Mouse (Mus musculus): ENCODE measurements at regions not wholly inside any gene's neighbourhood (a gene's known extent, or its start where the extent isn't known, plus 50 kb on each side); places are given as distances from the start of the nearest gene placed in this dataset.

- 74% methylated on average over 3 of the region's 3 CpGs for WGBS
Measured at GRCm38 (mm10) chr3:157842872-157843271, 82.0 kb downstream of the Cth start.

DNA sequence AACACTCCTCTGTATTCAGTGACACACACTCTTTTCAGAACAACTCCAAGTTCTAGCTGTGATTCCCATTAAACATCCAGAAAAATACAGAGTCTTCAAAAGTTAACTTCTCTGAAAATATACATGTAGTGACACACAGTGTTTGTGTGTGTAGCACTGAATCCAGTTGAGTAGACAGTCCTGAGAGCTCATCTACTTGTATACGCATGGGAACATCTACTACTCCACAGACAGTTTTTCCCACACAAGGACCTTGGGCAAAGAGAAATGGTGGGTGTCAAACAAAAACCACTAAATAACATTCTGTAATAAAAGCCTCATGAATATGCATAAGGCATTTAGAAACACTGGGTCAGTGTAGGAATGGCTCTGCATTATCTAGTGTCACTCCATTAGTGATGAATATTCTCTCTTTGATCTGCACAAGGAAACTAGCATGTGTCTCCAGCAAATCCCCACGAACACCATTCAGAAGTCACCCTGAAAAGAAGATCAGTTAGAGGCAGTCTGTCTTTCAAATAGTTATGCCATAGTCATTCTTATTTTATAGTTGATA is 83.6 kb downstream of the Cth start:
- H3K4me1 ChIP-seq: no peaks in the 10 kb centered on the region
- no peak overlapping the region for H3K27ac ChIP-seq (replicated peaks)
- H3K27me3 ChIP-seq: no peaks in the 10 kb centered on the region
- H3K4me2 ChIP-seq (replicated peaks): no peak overlapping the region
- no peak overlapping the region for H3K4me3 ChIP-seq (replicated peaks)
- WGBS: 66% methylated on average over 2 of the region's 2 CpGs
- no peaks in the 10 kb centered on the region for H3K9me3 ChIP-seq (replicated peaks)
- ATAC-seq (ENCODE audit: insufficient number of reproducible peaks, low FRiP score, low TSS enrichment, low read depth): no peak
- no peak overlapping the region for H3K9ac ChIP-seq
- no peaks in the 10 kb centered on the region for H3K36me3 ChIP-seq

More at GRCm38 (mm10) chr3:157842872-157843271, 82.0 kb downstream of the Cth start:
- H3K4me3 ChIP-seq (replicated peaks): no peak overlapping the region
- H3K36me3 ChIP-seq: no peaks in the 10 kb centered on the region
- no peak for ATAC-seq (ENCODE audit: insufficient number of reproducible peaks, low FRiP score, low TSS enrichment, low read depth)
- no peaks in the 10 kb centered on the region for H3K4me1 ChIP-seq
- no peaks in the 10 kb centered on the region for H3K27me3 ChIP-seq
- no peaks in the 10 kb centered on the region for H3K9me3 ChIP-seq (replicated peaks)
- H3K9ac ChIP-seq: no peak overlapping the region
- no peak overlapping the region for H3K27ac ChIP-seq (replicated peaks)
- H3K4me2 ChIP-seq (replicated peaks): no peak overlapping the region

DNA sequence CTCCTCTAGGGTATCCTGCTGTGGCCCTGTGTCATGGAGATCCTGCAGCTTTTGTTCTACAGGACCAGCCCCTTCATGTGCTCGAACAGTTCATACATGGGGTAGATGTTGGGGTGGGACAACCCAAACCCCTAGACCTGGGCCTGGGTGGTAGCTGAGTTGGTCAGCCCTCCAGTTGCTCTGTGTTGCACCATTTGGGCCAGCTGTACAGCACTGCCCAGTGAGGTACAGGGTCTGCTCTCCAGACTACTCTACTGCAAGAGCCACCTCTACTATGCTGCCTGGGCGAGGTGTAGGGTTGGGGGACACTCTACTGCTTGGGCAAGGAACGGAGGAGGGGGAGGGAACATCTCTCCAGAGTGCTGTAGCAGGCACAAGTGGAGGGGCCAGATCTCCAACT is 120.6 kb downstream of the Cth start:
- 65% methylated on average over 3 of the region's 3 CpGs for WGBS
- ATAC-seq (ENCODE audit: insufficient number of reproducible peaks, low FRiP score, low TSS enrichment, low read depth): no peak
- no peaks in the 10 kb centered on the region for H3K9me3 ChIP-seq (replicated peaks)
- H3K36me3 ChIP-seq: no peaks in the 10 kb centered on the region
- H3K4me1 ChIP-seq: no peaks in the 10 kb centered on the region
- no peaks in the 10 kb centered on the region for H3K27me3 ChIP-seq
- H3K4me3 ChIP-seq (replicated peaks): no peak overlapping the region
- no peak overlapping the region for H3K9ac ChIP-seq
- H3K27ac ChIP-seq (replicated peaks): no peak overlapping the region
- H3K4me2 ChIP-seq (replicated peaks): no peak overlapping the region

DNA sequence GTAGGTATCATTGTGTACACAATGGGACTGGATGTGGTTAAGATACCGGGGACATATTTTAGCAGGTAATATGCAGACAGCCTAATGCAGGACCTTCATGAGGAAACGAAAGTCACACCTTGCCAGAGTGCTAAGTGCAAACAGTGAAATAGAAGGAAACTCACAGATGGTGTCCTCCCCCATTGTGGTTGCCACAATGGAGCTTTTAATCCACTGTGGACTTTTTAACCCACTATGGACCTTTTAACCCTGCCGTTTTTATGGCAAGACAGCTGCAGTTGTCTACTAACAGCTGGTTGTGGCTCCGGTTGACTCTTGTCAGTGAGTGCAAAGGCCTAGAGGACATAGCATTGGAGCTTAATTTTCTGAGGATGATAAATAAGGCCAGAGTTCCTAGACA is 121.5 kb downstream of the Cth start:
- no peak overlapping the region for H3K9ac ChIP-seq
- no peaks in the 10 kb centered on the region for H3K9me3 ChIP-seq (replicated peaks)
- ATAC-seq (ENCODE audit: insufficient number of reproducible peaks, low FRiP score, low TSS enrichment, low read depth): no peak
- no peaks in the 10 kb centered on the region for H3K4me1 ChIP-seq
- H3K4me2 ChIP-seq (replicated peaks): no peak overlapping the region
- no peaks in the 10 kb centered on the region for H3K36me3 ChIP-seq
- H3K27me3 ChIP-seq: no peaks in the 10 kb centered on the region
- H3K4me3 ChIP-seq (replicated peaks): no peak overlapping the region
- no peak overlapping the region for H3K27ac ChIP-seq (replicated peaks)
- WGBS: 68% methylated on average over 4 of the region's 4 CpGs

DNA sequence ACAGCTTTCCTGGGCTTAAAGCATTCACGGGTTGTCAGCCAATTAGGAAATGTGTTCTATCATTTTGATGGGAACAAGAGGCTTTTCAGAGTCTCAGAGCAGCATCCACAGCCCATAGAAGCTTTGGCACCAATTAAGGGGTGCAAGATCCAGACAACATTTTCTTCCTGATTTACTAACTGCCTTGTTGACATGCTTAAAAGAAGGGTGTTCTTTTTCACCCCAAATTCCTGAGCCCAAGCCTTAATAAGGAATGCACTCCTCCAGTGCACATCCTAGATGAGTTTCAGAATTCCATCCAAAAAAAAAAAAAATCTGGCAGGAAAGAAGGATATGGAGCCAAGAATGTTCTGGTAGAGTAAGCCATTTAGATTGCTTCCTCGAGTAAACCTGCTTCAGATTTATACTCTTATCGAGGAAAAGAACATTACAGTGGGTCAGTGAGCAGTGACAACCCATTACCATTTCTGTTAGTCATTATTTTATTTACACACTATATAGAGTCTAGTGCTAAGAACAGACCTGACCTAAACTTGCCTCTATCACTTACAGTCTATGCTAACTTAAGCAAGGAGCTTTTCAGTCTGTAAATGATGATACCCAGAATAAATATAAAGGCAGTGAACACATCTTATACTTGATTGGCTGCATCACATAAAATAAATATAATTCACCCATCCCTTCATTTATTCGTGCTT is 137.2 kb downstream of the Cth start:
- Histone ChIP-seq H3K4me2 (replicated peaks) (no peak overlapping the region), H3K9ac (no peak overlapping the region), H3K4me1 (no peaks in the 10 kb centered on the region), H3K27ac (replicated peaks) (no peak overlapping the region), H3K4me3 (replicated peaks) (no peak overlapping the region), H3K36me3 (no peaks in the 10 kb centered on the region), H3K9me3 (replicated peaks) (no peaks in the 10 kb centered on the region), H3K27me3 (no peaks in the 10 kb centered on the region)
- 45% methylated on average over 4 of the region's 4 CpGs for WGBS
- ATAC-seq (ENCODE audit: insufficient number of reproducible peaks, low FRiP score, low TSS enrichment, low read depth): 0 out of 2 replicates have a peak, but pooled peaks have one; percentile 7

DNA sequence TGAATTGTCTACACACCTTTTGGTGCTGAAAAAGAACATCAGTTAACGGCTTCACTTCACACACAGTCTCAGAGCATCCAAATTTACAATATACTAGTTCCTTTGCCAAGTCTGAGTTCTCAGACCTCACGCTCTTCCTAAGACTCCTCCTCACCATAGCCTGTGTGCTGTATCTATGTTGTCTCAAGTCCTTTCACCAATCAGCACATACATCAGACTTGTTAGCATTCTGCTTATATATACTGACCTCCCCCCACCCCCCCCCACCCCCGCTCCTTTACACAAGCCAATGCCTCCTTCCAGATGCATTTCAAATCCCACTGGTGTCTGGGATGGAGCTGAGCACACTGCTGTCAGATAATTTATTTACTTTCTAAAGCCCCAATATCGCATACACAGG is 143.8 kb downstream of the Cth start:
- Histone ChIP-seq H3K4me2 (replicated peaks) (no peak overlapping the region), H3K9me3 (replicated peaks) (no peaks in the 10 kb centered on the region), H3K36me3 (no peaks in the 10 kb centered on the region), H3K4me3 (replicated peaks) (no peak overlapping the region), H3K4me1 (no peaks in the 10 kb centered on the region), H3K27ac (replicated peaks) (no peak overlapping the region), H3K9ac (no peak overlapping the region), H3K27me3 (no peaks in the 10 kb centered on the region)
- ATAC-seq (ENCODE audit: insufficient number of reproducible peaks, low FRiP score, low TSS enrichment, low read depth): no peak
- 59% methylated on average over 4 of the region's 4 CpGs for WGBS

DNA sequence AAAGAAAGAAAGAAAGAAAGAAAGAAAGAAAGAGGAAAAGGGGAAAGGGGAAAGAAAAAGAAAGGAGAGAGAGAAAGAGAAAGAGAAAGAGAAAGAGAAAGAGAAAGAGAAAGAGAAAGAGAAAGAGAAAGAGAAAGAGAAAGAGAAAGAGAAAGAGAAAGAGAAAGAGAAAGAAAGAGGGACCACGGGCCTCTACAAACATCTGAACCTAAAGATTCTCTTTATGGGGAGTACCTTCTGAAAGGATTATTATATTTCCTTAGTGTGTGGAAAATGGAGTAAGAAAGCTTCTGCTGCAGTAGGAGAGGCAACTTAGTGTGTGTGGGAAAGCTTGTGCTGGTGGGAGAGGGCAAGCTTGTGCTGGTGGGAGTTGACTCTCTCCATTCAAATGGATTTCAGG is 147.1 kb downstream of the Cth start:
- H3K36me3 ChIP-seq: no peaks in the 10 kb centered on the region
- H3K9me3 ChIP-seq (replicated peaks): no peaks in the 10 kb centered on the region
- no peak overlapping the region for H3K9ac ChIP-seq
- no peaks in the 10 kb centered on the region for H3K4me1 ChIP-seq
- no peak overlapping the region for H3K27ac ChIP-seq (replicated peaks)
- H3K4me2 ChIP-seq (replicated peaks): no peak overlapping the region
- 88% methylated on average over 1 of the region's 1 CpGs for WGBS
- no peak overlapping the region for H3K4me3 ChIP-seq (replicated peaks)
- H3K27me3 ChIP-seq: no peaks in the 10 kb centered on the region
- ATAC-seq (ENCODE audit: insufficient number of reproducible peaks, low FRiP score, low TSS enrichment, low read depth): no peak

DNA sequence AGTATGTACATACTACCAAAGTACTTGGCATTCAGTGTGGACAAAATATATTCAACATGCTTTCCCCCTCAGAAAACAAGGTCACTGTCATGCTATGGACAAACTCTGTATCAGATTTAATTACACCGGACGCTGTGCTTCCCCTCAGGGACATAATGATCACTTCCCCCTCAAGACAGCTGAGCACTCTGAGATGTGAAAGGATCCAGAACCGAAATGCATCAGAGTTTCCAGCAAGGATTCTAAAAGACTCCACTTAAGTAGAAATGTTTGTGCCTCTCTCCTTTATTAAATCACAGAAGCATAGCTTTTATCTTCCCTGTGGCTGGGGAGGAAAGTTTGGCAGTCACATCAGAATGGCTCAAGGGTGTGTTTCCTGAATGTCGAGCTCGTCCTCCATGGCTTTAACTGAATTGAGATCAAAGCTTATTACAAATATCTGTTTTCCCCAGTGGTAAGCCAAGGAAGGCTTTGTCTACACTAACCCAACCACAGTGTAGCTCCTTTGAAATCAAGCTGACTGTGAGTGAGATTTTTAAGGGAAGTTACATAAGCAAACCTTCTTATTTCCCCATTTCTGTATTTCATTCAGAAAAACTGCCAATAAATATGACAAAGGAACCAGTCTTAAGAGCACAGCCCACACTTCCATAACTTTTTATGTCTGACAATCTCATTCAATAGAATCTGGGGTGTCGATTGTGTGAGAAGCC is 161.2 kb downstream of the Cth start:
- Histone ChIP-seq H3K36me3 (no peaks in the 10 kb centered on the region), H3K4me3 (replicated peaks) (no peak overlapping the region), H3K4me2 (replicated peaks) (no peak overlapping the region), H3K4me1 (no peaks in the 10 kb centered on the region), H3K9me3 (replicated peaks) (no peaks in the 10 kb centered on the region), H3K27ac (replicated peaks) (0 out of 2 replicates have a peak overlapping the region, but pooled peaks have one; percentile 6), H3K9ac (no peak overlapping the region), H3K27me3 (no peaks in the 10 kb centered on the region)
- WGBS: 19% methylated on average over 6 of the region's 6 CpGs
- 0 out of 2 replicates have a peak, but pooled peaks have one; percentile 24 for ATAC-seq (ENCODE audit: insufficient number of reproducible peaks, low FRiP score, low TSS enrichment, low read depth)

GRCm38 (mm10) chr3:157759856-157760255 is 165.0 kb downstream of the Cth start:
- Histone ChIP-seq H3K36me3 (no peaks in the 10 kb centered on the region), H3K4me1 (no peaks in the 10 kb centered on the region), H3K9ac (no peak overlapping the region), H3K27me3 (no peaks in the 10 kb centered on the region), H3K4me3 (replicated peaks) (no peak overlapping the region), H3K27ac (replicated peaks) (no peak overlapping the region), H3K4me2 (replicated peaks) (no peak overlapping the region), H3K9me3 (replicated peaks) (no peaks in the 10 kb centered on the region)
- WGBS: 89% methylated on average over 1 of the region's 1 CpGs
- no peak for ATAC-seq (ENCODE audit: insufficient number of reproducible peaks, low FRiP score, low TSS enrichment, low read depth)

GRCm38 (mm10) chr3:157754826-157755225 is 170.1 kb downstream of the Cth start:
- Histone ChIP-seq H3K4me2 (replicated peaks) (no peak overlapping the region), H3K27me3 (no peaks in the 10 kb centered on the region), H3K4me3 (replicated peaks) (no peak overlapping the region), H3K27ac (replicated peaks) (no peak overlapping the region), H3K9me3 (replicated peaks) (no peaks in the 10 kb centered on the region), H3K4me1 (no peaks in the 10 kb centered on the region), H3K36me3 (no peaks in the 10 kb centered on the region), H3K9ac (no peak overlapping the region)
- 78% methylated on average over 4 of the region's 4 CpGs for WGBS
- no peak for ATAC-seq (ENCODE audit: insufficient number of reproducible peaks, low FRiP score, low TSS enrichment, low read depth)

DNA sequence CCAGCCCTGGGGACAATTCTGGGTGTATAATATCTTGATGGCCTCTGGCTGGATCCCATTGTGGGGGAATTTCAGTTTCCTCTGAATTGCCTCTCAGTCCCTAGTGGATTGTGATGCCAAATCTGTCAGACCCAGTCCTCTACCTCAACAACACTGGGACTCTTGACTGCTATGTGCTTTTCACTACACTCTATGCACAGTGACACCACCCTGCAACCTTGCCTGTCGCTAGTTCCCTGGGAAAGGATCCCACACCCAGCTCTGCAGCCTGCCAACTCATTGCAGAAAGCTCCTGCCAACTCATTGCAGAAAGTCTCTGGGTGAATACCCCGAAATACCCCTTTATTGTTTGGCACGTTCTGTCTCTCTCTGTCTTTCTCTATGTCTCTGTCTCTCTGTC is 174.6 kb downstream of the Cth start:
- Histone ChIP-seq H3K36me3 (no peaks in the 10 kb centered on the region), H3K4me1 (peaks cover 4% of the 10 kb centered on the region; the same call in 1 of the 2 replicates), H3K9ac (no peak overlapping the region), H3K27me3 (no peaks in the 10 kb centered on the region), H3K4me3 (replicated peaks) (no peak overlapping the region), H3K27ac (replicated peaks) (no peak overlapping the region), H3K4me2 (replicated peaks) (no peak overlapping the region), H3K9me3 (replicated peaks) (no peaks in the 10 kb centered on the region)
- WGBS: 71% methylated on average over 3 of the region's 3 CpGs
- no peak for ATAC-seq (ENCODE audit: insufficient number of reproducible peaks, low FRiP score, low TSS enrichment, low read depth)
